Mouse (Mus musculus) forebrain, postnatal 0 days (tissue): ENCODE data around the gene Snx11. TPM values are rescaled to one million over a fixed set of nuclear protein-coding genes. Genes with fewer than 3 reads are reported as not detected.

Experiments used
- ATAC-seq: fragments of 200-750 bp; cut with Nextera tagmentation; 2 replicates; pipeline ENCODE4 v1.8.0; 2017; ENCODE audit warnings: mild to moderate bottlenecking, moderate library complexity
- DNase-seq: peaks from one replicate; pipeline ENCODE4 v3.0.0-alpha.2; 2015
- H3K27ac ChIP-seq: fragments of 300-500 bp; sonication (generic); 2 replicates; pipeline ENCODE4 v1.5.1; 2014; ENCODE audit warnings: low read depth, mild to moderate bottlenecking, antibody characterized with exemption, low read length, moderate library complexity, mixed read lengths
- H3K27me3 ChIP-seq: fragments of 300-500 bp; sonication (generic); 2 replicates; pipeline ENCODE4 v1.6.1; 2014; ENCODE audit warnings: mild to moderate bottlenecking, low read length, mixed read lengths; ENCODE audit not compliant: insufficient read depth
- H3K36me3 ChIP-seq: fragments of 300-500 bp; sonication (generic); 2 replicates; pipeline ENCODE4 v1.6.1; 2014; ENCODE audit warnings: mild to moderate bottlenecking, moderate library complexity; ENCODE audit not compliant: insufficient read depth
- H3K4me1 ChIP-seq: fragments of 300-500 bp; sonication (generic); 2 replicates; pipeline ENCODE4 v1.6.1; 2014; ENCODE audit warnings: antibody characterized with exemption; ENCODE audit not compliant: insufficient read depth
- H3K4me2 ChIP-seq: fragments of 300-500 bp; sonication (generic); 2 replicates; pipeline ENCODE4 v1.6.1; 2014; ENCODE audit warnings: low read depth, mild to moderate bottlenecking, moderate library complexity
- H3K4me3 ChIP-seq: fragments of 300-500 bp; sonication (generic); 2 replicates; pipeline ENCODE4 v1.5.1; 2014; ENCODE audit warnings: low read depth, low read length, mixed read lengths
- H3K9ac ChIP-seq: fragments of 300-500 bp; sonication (generic); 2 replicates; pipeline ENCODE4 v1.6.1; 2014; ENCODE audit warnings: mild to moderate bottlenecking
- H3K9me3 ChIP-seq: fragments of 300-500 bp; sonication (generic); 2 replicates; pipeline ENCODE4 v1.6.1; 2016; ENCODE audit warnings: low read length
- CTCF ChIP-seq: sonication (generic); IDR thresholded peaks from 2 replicates; pipeline ENCODE4 v1.5.1; 2016; ENCODE audit warnings: antibody characterized with exemption, control low read depth, low read depth
- WGBS: fragments of 180-500 bp; shearing (Covaris S2); extraction: QIAGEN DNeasy Blood & Tissue Kit; methylation state at CpG from one replicate; pipeline ENCODE4 v1.1.7; 2014; 5-methylcytosine and 5-hydroxymethylcytosine counted together
- polyA plus RNA-seq: library from polyadenylated mRNA; unstranded; fragments of >200 nt; fragmentation: Nextera tagmentation; extraction: Ambion mirVana; gene quantifications from 2 replicates; pipeline ENCODE4 v1.2.1, GENCODE M21; 2015
- total RNA-seq: library from RNA; depleted of rRNA; stranded (reverse); fragments of >200 nt; gene quantifications from 2 replicates; pipeline ENCODE4 v1.2.3, GENCODE M21; 2014

The Snx11 gene
- total and polyA plus RNA-seq, 2 experiments from 2014 or later, result 37.1 to 68.8 TPM

DNA sequence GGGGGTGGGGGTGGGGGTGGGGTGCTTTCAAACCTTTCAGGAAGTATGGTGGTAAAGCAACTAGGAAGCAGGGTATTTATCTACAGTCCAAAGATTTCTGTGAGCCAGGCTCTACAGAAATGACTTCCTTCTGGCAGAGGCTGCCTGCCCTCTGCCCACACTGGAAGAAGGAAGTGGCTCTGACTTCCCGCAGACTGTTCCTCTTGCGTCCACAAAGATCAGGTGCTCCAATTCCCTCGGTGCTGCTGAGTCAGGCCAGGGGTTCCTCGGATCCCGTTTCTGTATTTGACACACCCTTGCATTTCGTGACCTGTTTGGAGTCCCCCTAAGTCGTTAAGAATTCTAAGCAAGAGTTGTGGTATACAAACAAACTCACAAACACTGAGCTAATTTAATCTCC lies 11.7 kb downstream of the Snx11 start:
- Histone ChIP-seq H3K4me1 (no peaks in the 10 kb centered on the region), H3K9me3 (no peaks in the 10 kb centered on the region), H3K4me3 (no peak overlapping the region), H3K9ac (no peak overlapping the region), H3K27ac (no peak overlapping the region), H3K27me3 (no peaks in the 10 kb centered on the region), H3K36me3 (peaks cover 32% of the 10 kb centered on the region), H3K4me2 (no peak overlapping the region)
- TF ChIP-seq CTCF, result no peak
- 78% methylated on average over 7 of the region's 7 CpGs for WGBS
- ATAC-seq (no peak), DNase-seq (no peak)

- Histone ChIP-seq H3K4me2 (no peak overlapping the region), H3K4me1 (no peaks in the 10 kb centered on the region), H3K36me3 (peaks cover 23% of the 10 kb centered on the region), H3K4me3 (no peak overlapping the region), H3K27me3 (no peaks in the 10 kb centered on the region), H3K27ac (no peak overlapping the region), H3K9ac (no peak overlapping the region), H3K9me3 (no peaks in the 10 kb centered on the region)
- 26% methylated on average over 13 of the region's 13 CpGs for WGBS
- no peak for DNase-seq
- 0 out of 2 replicates have a peak, but pooled peaks have one; percentile 19 for ATAC-seq
- TF ChIP-seq CTCF, result no peak
These were observed 12.6 kb downstream of the Snx11 start for GRCm38 (mm10) chr11:96764511-96765350.

DNA sequence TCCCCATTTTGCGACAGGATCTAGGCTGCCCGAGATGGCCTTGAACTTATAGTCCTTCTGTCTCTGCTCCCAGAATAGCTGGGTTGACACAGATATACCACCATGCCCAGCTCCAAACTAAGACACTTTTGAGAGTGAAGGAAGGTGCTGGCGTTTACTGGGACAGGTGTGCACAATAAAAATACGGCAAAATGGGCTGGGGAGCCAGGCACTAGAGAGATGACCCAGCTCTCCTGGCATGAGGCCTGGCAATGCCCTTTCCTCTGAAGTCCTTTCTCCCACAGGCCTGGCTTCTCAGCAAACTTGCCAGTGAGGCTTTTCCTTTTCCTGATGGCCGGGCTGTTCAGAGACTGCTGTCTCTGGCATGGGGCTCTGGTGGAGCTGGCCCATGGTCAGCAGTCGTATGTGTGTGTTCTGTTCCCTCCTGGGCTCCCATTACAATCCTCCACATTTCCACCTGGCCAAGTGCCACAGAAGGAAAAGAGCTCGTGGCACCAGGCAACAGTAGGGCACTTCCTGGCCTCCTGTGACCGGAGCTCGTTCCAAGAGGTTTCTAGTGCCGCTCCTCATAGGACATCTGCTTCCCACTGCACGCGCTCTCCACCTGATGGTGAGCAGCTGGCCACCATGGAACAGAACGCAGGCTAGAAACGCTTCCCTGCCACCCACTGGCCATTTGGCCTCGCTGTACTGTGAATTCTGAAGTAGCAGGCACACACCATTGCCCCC lies 14.5 kb downstream of the Snx11 start:
- DNase-seq (no peak), ATAC-seq (peak; percentile 53)
- peak; percentile 12; the same call in 1 of the 2 replicates for TF ChIP-seq CTCF
- Histone ChIP-seq H3K4me1 (no peaks in the 10 kb centered on the region), H3K4me2 (no peak overlapping the region), H3K4me3 (no peak overlapping the region), H3K27ac (no peak overlapping the region), H3K9me3 (no peaks in the 10 kb centered on the region), H3K27me3 (no peaks in the 10 kb centered on the region), H3K9ac (no peak overlapping the region), H3K36me3 (peaks cover 10% of the 10 kb centered on the region)
- 59% methylated on average over 15 of the region's 15 CpGs for WGBS

DNA sequence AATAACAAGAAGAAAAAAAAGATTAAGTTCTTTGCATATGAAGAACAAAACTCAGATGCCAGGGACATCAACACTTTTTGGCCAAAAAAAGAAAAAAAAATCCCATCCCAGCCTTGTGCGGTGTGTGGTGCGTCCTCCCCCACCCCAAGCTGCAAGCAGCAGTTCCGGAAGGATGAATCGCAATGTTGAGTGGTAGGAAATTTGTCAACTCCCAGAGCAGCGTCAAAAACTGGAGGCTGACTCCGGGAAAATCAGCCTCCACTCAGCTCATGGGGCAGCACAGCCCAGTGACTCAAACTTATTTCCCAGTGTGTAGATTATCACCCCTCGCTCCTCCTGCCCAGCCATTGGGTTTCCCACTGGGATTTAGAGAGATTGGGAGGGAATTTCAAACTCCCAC lies 15.4 kb downstream of the Snx11 start:
- WGBS, result 74% methylated on average over 7 of the region's 7 CpGs
- no peak overlapping the region for H3K9ac ChIP-seq

DNA sequence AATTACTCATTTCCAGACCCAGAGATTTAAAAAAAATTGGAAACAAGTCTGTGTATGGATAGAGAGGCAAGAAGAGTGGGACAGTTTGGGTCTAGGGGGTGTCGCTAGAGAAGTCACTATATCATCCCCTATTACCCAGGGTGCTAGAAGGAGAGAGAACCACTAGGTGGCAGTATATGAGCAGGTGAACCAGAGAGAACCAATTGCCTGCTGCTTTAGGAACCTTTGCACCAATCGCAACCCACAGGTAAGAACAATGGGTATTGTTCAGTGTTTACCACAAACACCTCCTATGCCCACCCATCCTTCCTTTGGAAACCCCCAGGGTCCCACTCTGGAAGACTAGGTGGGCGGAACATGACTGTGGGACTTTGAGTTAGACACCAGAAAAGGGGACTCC lies 17.3 kb downstream of the Snx11 start:
- no peak for DNase-seq
- Histone ChIP-seq H3K9ac (no peak overlapping the region), H3K27ac (no peak overlapping the region), H3K4me3 (no peak overlapping the region), H3K4me2 (no peak overlapping the region), H3K27me3 (no peaks in the 10 kb centered on the region), H3K4me1 (no peaks in the 10 kb centered on the region), H3K9me3 (no peaks in the 10 kb centered on the region), H3K36me3 (no peaks in the 10 kb centered on the region)
- ATAC-seq, result no peak
- 44% methylated on average over 3 of the region's 3 CpGs for WGBS
- TF ChIP-seq CTCF, result peak; percentile 75

More for the DNA sequence above, 15.4 kb downstream of the Snx11 start:
- Histone ChIP-seq H3K4me3 (no peak overlapping the region), H3K36me3 (0 out of 2 replicates have a peak, but pooled peaks cover 4% of the 10 kb centered on the region), H3K27me3 (no peaks in the 10 kb centered on the region), H3K27ac (no peak overlapping the region), H3K4me2 (no peak overlapping the region), H3K9me3 (no peaks in the 10 kb centered on the region), H3K4me1 (no peaks in the 10 kb centered on the region)
- no peak for ATAC-seq
- no peak for TF ChIP-seq CTCF
- no peak for DNase-seq

DNA sequence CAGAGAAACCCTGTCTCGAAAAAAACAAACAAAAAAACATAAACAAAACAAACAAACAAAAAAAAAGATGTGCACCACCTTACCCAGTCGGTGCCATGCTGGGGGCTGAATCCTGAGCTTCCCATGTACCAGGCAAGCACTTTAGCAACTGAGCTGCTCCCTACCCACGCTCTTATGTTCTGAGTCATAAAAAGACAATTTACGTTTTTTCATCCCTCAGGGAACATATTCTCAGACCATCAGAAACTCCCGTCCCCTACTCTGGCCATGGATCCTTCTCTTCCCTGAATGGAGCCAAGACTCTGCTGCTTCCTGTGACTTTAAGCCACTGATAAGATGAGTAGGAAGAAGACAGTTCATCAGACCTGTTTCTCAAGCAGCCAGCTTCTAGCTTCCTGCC lies 19.0 kb downstream of the Snx11 start:
- Histone ChIP-seq H3K27ac (no peak overlapping the region), H3K9ac (no peak overlapping the region), H3K36me3 (no peaks in the 10 kb centered on the region), H3K4me2 (no peak overlapping the region), H3K9me3 (no peaks in the 10 kb centered on the region), H3K27me3 (no peaks in the 10 kb centered on the region), H3K4me1 (no peaks in the 10 kb centered on the region), H3K4me3 (no peak overlapping the region)
- WGBS, result 73% methylated on average over 5 of the region's 5 CpGs
- DNase-seq (no peak), ATAC-seq (no peak)
- TF ChIP-seq CTCF, result no peak

GRCm38 (mm10) chr11:96757421-96757820 lies 19.9 kb downstream of the Snx11 start:
- H3K4me3 ChIP-seq, result no peak overlapping the region
- H3K36me3 ChIP-seq, result no peaks in the 10 kb centered on the region
- H3K9ac ChIP-seq, result no peak overlapping the region
- ATAC-seq (no peak), DNase-seq (no peak)
- H3K4me2 ChIP-seq, result no peak overlapping the region
- TF ChIP-seq CTCF, result no peak
- no peaks in the 10 kb centered on the region for H3K9me3 ChIP-seq
- 61% methylated on average over 4 of the region's 4 CpGs for WGBS
- H3K4me1 ChIP-seq, result no peaks in the 10 kb centered on the region
- H3K27ac ChIP-seq, result no peak overlapping the region
- H3K27me3 ChIP-seq, result no peaks in the 10 kb centered on the region
